In the genomic region with DNA sequence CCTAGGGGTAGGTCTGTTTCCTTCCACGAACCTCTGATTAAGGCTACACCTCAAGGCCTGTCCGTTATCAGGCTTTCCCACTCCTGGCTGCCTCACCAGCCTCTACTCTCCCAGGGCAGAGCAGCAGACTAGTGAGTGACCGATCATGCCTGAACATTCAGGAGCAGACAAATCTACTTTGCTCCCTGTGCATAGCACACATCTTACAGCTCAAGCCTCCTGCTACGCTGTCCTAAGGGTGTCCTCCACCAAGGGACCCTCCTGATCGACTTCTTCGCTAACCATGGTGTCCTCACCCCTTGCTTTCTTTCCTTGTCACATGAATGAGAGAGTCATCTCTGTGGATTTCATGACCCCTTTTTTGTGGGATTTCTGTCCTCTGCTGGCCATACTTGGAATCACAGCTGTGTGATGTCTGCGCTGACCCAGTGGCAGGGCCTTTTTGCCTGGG, we compare ENCODE assay signal across 10 mouse cellular contexts. TPM values are rescaled to one million over a fixed set of nuclear protein-coding genes. Genes with fewer than 3 reads are reported as not detected.
DNase-seq lines count a peak whose midpoint lies in the region; ATAC-seq and TF ChIP-seq lines count a peak whose summit lies in the region.
"Had no signal": no experiment of that assay in that cellular context is flagged by ENCODE, and none has a peak within 500 bp of the region (broad histone marks: within the 10 kb centered on the region; RNA-seq: fewer than 3 reads in every experiment).

No protein-coding gene starts in this region.

- H3K4me1 ChIP-seq in forebrain, embryonic 10.5 days = peaks cover 5% of the 10 kb centered on the region; the same call in 1 of the 2 replicates
- H3K4me1 ChIP-seq in forebrain, embryonic 16.5 days (replicated peaks; ENCODE audit: control insufficient read depth, insufficient read depth, low read length) = no peaks in the 10 kb centered on the region; the same call in 1 of the 2 replicates
- peaks cover 6% of the 10 kb centered on the region for H3K4me1 ChIP-seq in liver, postnatal 0 days (ENCODE audit: insufficient read depth)

- H3K27ac ChIP-seq in forebrain, embryonic 10.5 days = peak overlapping the region; percentile 44; the same call in 1 of the 2 replicates
- no peak overlapping the region for H3K27ac ChIP-seq in forebrain, embryonic 16.5 days (ENCODE audit: low read length)
- H3K27ac ChIP-seq in liver, postnatal 0 days (ENCODE audit: low read depth) = peak overlapping the region; percentile 58

- no peak overlapping the region for H3K9ac ChIP-seq in forebrain, embryonic 16.5 days (replicated peaks; ENCODE audit: low read depth, low read length)
- H3K9ac ChIP-seq in liver, postnatal 0 days (replicated peaks) = no peak overlapping the region

- peak; percentile 27 for DNase-seq in forebrain, embryonic 10.5 days (ENCODE audit: extremely low spot score, low spot score)
- peak; percentile 37 for DNase-seq in urinary bladder, postnatal 25 days (ENCODE audit: low spot score)
- DNase-seq in urinary bladder, postnatal 10 days (ENCODE audit: low spot score) = no peak
- peak; percentile 53 for DNase-seq in embryo, embryonic 10 days (ENCODE audit: low spot score)
- peak; percentile 49 for DNase-seq in liver, postnatal 0 days
- peak; percentile 47 for DNase-seq in right cerebral cortex, postnatal 4 days

- H3K4me2 ChIP-seq in forebrain, embryonic 16.5 days (ENCODE audit: low read length) = no peak overlapping the region
- H3K4me2 ChIP-seq in liver, postnatal 0 days (ENCODE audit: low read depth, low read length) = peak overlapping the region; percentile 45

- H3K27me3 ChIP-seq in forebrain, embryonic 10.5 days (ENCODE audit: poor library complexity, severe bottlenecking) = no peaks in the 10 kb centered on the region
- H3K27me3 ChIP-seq in forebrain, embryonic 16.5 days (replicated peaks; ENCODE audit: control insufficient read depth, insufficient read depth, low read length) = no peaks in the 10 kb centered on the region; the same call in 1 of the 2 replicates
- H3K27me3 ChIP-seq in liver, postnatal 0 days (ENCODE audit: insufficient read depth, low read length) = no peaks in the 10 kb centered on the region

- no peaks in the 10 kb centered on the region for H3K36me3 ChIP-seq in forebrain, embryonic 10.5 days (replicated peaks)
- H3K36me3 ChIP-seq in forebrain, embryonic 16.5 days (ENCODE audit: control insufficient read depth, insufficient read depth) = no peaks in the 10 kb centered on the region
- no peaks in the 10 kb centered on the region for H3K36me3 ChIP-seq in liver, postnatal 0 days (replicated peaks; ENCODE audit: insufficient read depth, low read length)

- 74% methylated on average over 7 of the region's 7 CpGs for WGBS in forebrain, embryonic 10.5 days
- 60% methylated on average over 7 of the region's 7 CpGs for WGBS in forebrain, embryonic 16.5 days
- 50% methylated on average over 7 of the region's 7 CpGs for WGBS in liver, postnatal 0 days (ENCODE audit: insufficient replicate concordance)

- ATAC-seq in forebrain, embryonic 16.5 days = no peak
- peak; percentile 37 to 39; a peak in 2 of 4 replicates for ATAC-seq in hematopoietic stem cell, adult 5-6 weeks (replicated peaks in 1 of 2; ENCODE audit: insufficient read depth in 1 of 2, low FRiP score in 2 of 2, low TSS enrichment in 1 of 2, low read depth in 1 of 2, poor library complexity in 2 of 2, severe bottlenecking in 2 of 2)
- ATAC-seq in liver, postnatal 0 days = peak; percentile 100

- peak; percentile 87 for TF ChIP-seq CTCF in liver, postnatal 0 days (IDR thresholded peaks at IDR 0.05; ENCODE audit: low read depth)

- no peaks in the 10 kb centered on the region for H3K9me3 ChIP-seq in forebrain, embryonic 10.5 days
- no peaks in the 10 kb centered on the region for H3K9me3 ChIP-seq in forebrain, embryonic 16.5 days (ENCODE audit: control insufficient read depth, low read length)
- H3K9me3 ChIP-seq in liver, postnatal 0 days (ENCODE audit: low read length) = no peaks in the 10 kb centered on the region

- no peak overlapping the region for H3K4me3 ChIP-seq in forebrain, embryonic 10.5 days
- H3K4me3 ChIP-seq in forebrain, embryonic 16.5 days (replicated peaks; ENCODE audit: low read length) = no peak overlapping the region
- H3K4me3 ChIP-seq in liver, postnatal 0 days (ENCODE audit: low read depth, low read length) = no peak overlapping the region

- TF ChIP-seq EP300 in liver, postnatal 0 days (IDR thresholded peaks at IDR 0.05; ENCODE audit: low read depth) = peak; percentile 84

RNA-seq across cellular contexts. Expression of a gene that starts 7.0 kb away (rescaled TPM):
- not detected in 2 replicates for polyA plus RNA-seq in forebrain, embryonic 10.5 days (2016; fragmentation: Nextera tagmentation; extraction: Ambion mirVana)
- polyA plus RNA-seq in forebrain, embryonic 16.5 days (2015; fragmentation: Nextera tagmentation; extraction: Ambion mirVana) = not detected in 2 replicates
- total RNA-seq in hematopoietic stem cell, adult 5-6 weeks (2017) = not detected in 2 replicates
- polyA plus RNA-seq in liver, postnatal 0 days (2015; fragmentation: Nextera tagmentation; extraction: Ambion mirVana) = not detected in 2 replicates
- total RNA-seq: left cerebral cortex, adult 8-10 months had no signal
- polyA plus RNA-seq: stomach, embryonic 16.5 days had no signal

RNA-seq across cellular contexts. Expression of a gene that starts 10.4 kb away (rescaled TPM):
- not detected in 2 replicates for polyA plus RNA-seq in forebrain, embryonic 10.5 days (2016; fragmentation: Nextera tagmentation; extraction: Ambion mirVana)
- not detected in 2 replicates for polyA plus RNA-seq in forebrain, embryonic 16.5 days (2015; fragmentation: Nextera tagmentation; extraction: Ambion mirVana)
- not detected in 2 replicates for total RNA-seq in hematopoietic stem cell, adult 5-6 weeks (2017)
- polyA plus RNA-seq in liver, postnatal 0 days (2015; fragmentation: Nextera tagmentation; extraction: Ambion mirVana) = not detected in 2 replicates
- total RNA-seq: left cerebral cortex, adult 8-10 months had no signal
- polyA plus RNA-seq: stomach, embryonic 16.5 days had no signal

RNA-seq across cellular contexts. Expression of a gene that starts 17.6 kb away (rescaled TPM):
- not detected in 2 replicates for polyA plus RNA-seq in forebrain, embryonic 10.5 days (2016; fragmentation: Nextera tagmentation; extraction: Ambion mirVana)
- not detected in 2 replicates for polyA plus RNA-seq in forebrain, embryonic 16.5 days (2015; fragmentation: Nextera tagmentation; extraction: Ambion mirVana)
- not detected in 2 replicates for total RNA-seq in hematopoietic stem cell, adult 5-6 weeks (2017)
- polyA plus RNA-seq in liver, postnatal 0 days (2015; fragmentation: Nextera tagmentation; extraction: Ambion mirVana) = not detected in 2 replicates
- total RNA-seq: left cerebral cortex, adult 8-10 months had no signal
- polyA plus RNA-seq: stomach, embryonic 16.5 days had no signal

RNA-seq across cellular contexts. Expression of a gene that starts 28.0 kb away (rescaled TPM):
- polyA plus RNA-seq in forebrain, embryonic 10.5 days (2016; fragmentation: Nextera tagmentation; extraction: Ambion mirVana) = not detected in 2 replicates
- not detected in 2 replicates for polyA plus RNA-seq in forebrain, embryonic 16.5 days (2015; fragmentation: Nextera tagmentation; extraction: Ambion mirVana)
- total RNA-seq in hematopoietic stem cell, adult 5-6 weeks (2017) = not detected in 2 replicates
- polyA plus RNA-seq in liver, postnatal 0 days (2015; fragmentation: Nextera tagmentation; extraction: Ambion mirVana) = not detected in 2 replicates
- total RNA-seq: left cerebral cortex, adult 8-10 months had no signal

RNA-seq across cellular contexts. Expression of a gene that starts 32.5 kb away (rescaled TPM):
- polyA plus RNA-seq in forebrain, embryonic 10.5 days (2016; fragmentation: Nextera tagmentation; extraction: Ambion mirVana) = not detected in 2 replicates
- polyA plus RNA-seq in forebrain, embryonic 16.5 days (2015; fragmentation: Nextera tagmentation; extraction: Ambion mirVana) = not detected in 2 replicates
- not detected in 2 replicates for total RNA-seq in hematopoietic stem cell, adult 5-6 weeks (2017)
- polyA plus RNA-seq in liver, postnatal 0 days (2015; fragmentation: Nextera tagmentation; extraction: Ambion mirVana) = not detected in 2 replicates
- polyA plus RNA-seq: stomach, embryonic 16.5 days had no signal
